Mouse (Mus musculus): ENCODE measurements around the gene Gpr65. TPM values are rescaled to one million over a fixed set of nuclear protein-coding genes. Genes with fewer than 3 reads are reported as not detected.

The Gpr65 gene
- polyA plus RNA-seq, 1 experiment from 2014 or later, result 4.4 TPM

DNA sequence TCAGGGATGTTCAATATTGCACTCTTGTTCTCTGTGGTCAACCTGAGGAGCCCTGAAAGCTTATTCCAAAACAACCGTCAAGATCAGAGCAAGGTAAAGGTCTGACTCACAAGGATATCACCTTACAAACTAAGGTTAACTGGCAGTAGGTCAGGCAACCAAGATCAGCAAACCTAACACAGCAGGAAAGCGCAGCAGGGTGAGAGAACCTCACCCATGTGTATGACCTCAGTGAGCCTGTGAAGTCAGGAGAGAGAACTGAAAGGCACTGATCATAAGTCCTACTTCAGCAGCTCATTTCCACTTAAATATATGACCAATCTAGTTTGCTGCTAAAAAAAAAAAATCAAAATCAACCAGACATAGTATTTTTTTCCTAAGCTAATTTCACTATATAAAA lies 16.0 kb upstream of the Gpr65 start:
- no peaks in the 10 kb centered on the region for H3K9me3 ChIP-seq (replicated peaks; ENCODE audit: control insufficient read depth, low read length)
- 56% methylated on average over 2 of the region's 2 CpGs for WGBS
- H3K27me3 ChIP-seq (ENCODE audit: control insufficient read depth, insufficient read depth, low read length), result no peaks in the 10 kb centered on the region
- no peaks in the 10 kb centered on the region for H3K36me3 ChIP-seq (ENCODE audit: control insufficient read depth, insufficient read depth, low read length)
- no peak overlapping the region for H3K27ac ChIP-seq (ENCODE audit: low read length)
- H3K9ac ChIP-seq (ENCODE audit: low read length), result no peak overlapping the region
- H3K4me2 ChIP-seq (ENCODE audit: low read depth, low read length), result no peak overlapping the region
- 0 out of 2 replicates have a peak, but pooled peaks cover under 1% of the 10 kb centered on the region for H3K4me1 ChIP-seq (ENCODE audit: control insufficient read depth, insufficient read depth, low read length)
- no peak overlapping the region for H3K4me3 ChIP-seq (replicated peaks; ENCODE audit: low read length)
- ATAC-seq (ENCODE audit: insufficient read depth, low FRiP score), result no peak

DNA sequence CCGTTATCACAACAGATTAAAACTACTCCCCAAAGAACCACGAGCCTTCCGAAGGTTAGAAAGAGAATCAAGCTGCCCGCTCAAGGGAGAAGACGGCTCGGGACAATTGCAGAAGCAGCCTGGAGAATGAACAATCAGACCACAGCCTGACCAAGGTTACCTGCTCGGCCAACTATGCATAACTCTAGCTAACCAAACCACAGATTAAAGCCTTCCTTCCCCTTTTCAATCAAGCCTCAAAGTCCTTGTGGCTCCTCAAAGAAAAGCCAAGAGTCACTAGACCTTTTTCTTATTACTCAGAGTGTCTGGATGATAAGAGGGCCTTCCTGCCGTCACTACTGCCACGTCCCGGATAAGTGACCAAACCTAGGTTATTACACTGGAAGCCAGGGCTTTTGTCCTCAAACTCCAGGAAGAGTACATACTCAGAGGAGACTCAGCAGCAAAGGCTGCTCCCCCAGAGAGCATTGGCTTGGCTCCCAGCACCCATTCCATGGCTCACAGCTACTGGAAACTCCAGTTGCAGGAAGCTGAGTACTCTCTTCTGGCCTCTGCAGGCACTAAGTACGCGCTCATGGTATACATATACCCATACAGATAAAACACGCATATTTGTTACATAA lies 13.0 kb upstream of the Gpr65 start:
- Histone ChIP-seq H3K4me1 (ENCODE audit: control insufficient read depth, insufficient read depth, low read length) (0 out of 2 replicates have a peak, but pooled peaks cover 5% of the 10 kb centered on the region), H3K9me3 (replicated peaks; ENCODE audit: control insufficient read depth, low read length) (no peaks in the 10 kb centered on the region), H3K36me3 (ENCODE audit: control insufficient read depth, insufficient read depth, low read length) (no peaks in the 10 kb centered on the region), H3K9ac (ENCODE audit: low read length) (no peak overlapping the region), H3K27ac (ENCODE audit: low read length) (no peak overlapping the region), H3K4me3 (replicated peaks; ENCODE audit: low read length) (no peak overlapping the region), H3K27me3 (ENCODE audit: control insufficient read depth, insufficient read depth, low read length) (no peaks in the 10 kb centered on the region), H3K4me2 (ENCODE audit: low read depth, low read length) (no peak overlapping the region)
- 89% methylated on average over 13 of the region's 13 CpGs for WGBS
- no peak for ATAC-seq (ENCODE audit: insufficient read depth, low FRiP score)

DNA sequence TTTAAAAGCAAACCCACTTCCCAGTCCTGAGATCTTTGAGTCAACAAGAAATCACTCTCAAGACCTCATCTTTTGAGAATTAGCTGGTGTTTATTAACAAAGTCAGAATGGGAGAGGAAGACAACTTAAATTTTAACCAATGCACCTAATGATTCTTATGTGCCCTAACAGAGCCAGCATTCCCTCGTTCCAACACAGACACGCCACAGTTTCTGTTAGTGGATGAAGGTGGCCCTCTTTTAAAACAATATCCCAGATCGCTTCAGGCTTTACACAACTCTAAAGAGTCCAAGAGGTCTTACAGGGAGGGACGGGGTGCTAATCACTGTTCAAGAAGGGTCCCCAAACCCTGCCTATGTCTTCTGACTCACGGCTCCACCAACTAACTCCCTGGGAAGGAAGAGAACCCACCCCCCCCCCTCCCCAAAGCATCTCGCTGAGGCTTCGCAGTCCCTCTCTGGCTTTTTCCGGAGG lies 10.0 kb upstream of the Gpr65 start:
- ATAC-seq (ENCODE audit: insufficient read depth, low FRiP score), result peak; percentile 14; the same call in 1 of the 2 replicates
- Histone ChIP-seq H3K27ac (ENCODE audit: low read length) (peak overlapping the region; percentile 92), H3K9me3 (replicated peaks; ENCODE audit: control insufficient read depth, low read length) (no peaks in the 10 kb centered on the region), H3K36me3 (ENCODE audit: control insufficient read depth, insufficient read depth, low read length) (no peaks in the 10 kb centered on the region), H3K27me3 (ENCODE audit: control insufficient read depth, insufficient read depth, low read length) (no peaks in the 10 kb centered on the region), H3K4me1 (ENCODE audit: control insufficient read depth, insufficient read depth, low read length) (0 out of 2 replicates have a peak, but pooled peaks cover 5% of the 10 kb centered on the region), H3K9ac (ENCODE audit: low read length) (peak overlapping the region; percentile 98), H3K4me2 (ENCODE audit: low read depth, low read length) (peak overlapping the region; percentile 77), H3K4me3 (replicated peaks; ENCODE audit: low read length) (peak overlapping the region; percentile 89)
- under 1% methylated on average over 8 of the region's 8 CpGs for WGBS

DNA sequence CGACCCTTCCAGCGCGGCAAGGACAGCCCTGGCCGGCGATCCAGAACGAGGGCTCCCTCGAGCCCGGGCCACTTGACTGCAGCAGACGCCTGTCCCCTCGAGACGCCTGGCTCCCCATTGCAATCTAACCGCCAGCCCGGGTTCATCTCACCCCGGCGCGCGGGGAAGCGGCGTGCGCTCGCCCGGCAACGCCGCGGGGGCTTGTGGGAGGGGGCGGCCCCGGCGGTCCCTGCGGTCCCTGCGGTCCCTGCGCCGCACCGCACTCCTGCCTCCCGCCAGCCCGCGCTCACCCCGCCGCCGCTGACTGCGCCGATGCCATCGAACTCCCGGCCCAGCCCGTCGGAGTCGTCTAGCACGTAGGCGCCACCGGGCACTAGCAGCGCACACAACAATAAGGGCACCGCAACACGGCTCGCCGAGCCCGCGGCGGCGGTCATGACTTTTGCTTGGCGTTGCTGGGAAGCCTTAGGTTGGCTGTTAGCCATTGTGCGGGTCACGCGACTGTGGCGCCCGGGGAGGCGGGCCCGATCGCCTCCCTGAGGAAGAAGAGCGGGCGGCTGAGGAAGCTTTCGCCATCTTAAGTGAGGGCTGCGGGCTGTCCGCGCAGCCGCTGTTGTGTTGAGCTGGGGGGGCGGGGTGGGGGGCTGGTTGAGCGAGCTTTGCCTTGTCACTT lies 9.5 kb upstream of the Gpr65 start, which contains the start of gene Galc:
Gene Galc (minus strand): TSS at position 615 of the 673 bp plus-strand sequence.
- Histone ChIP-seq H3K9me3 (replicated peaks; ENCODE audit: control insufficient read depth, low read length) (no peaks in the 10 kb centered on the region), H3K36me3 (ENCODE audit: control insufficient read depth, insufficient read depth, low read length) (no peaks in the 10 kb centered on the region), H3K27me3 (ENCODE audit: control insufficient read depth, insufficient read depth, low read length) (no peaks in the 10 kb centered on the region), H3K9ac (ENCODE audit: low read length) (peak within 1 kb of the TSS; percentile 98), H3K4me2 (ENCODE audit: low read depth, low read length) (peak within 1 kb of the TSS; percentile 77), H3K27ac (ENCODE audit: low read length) (peak within 1 kb of the TSS; percentile 92), H3K4me3 (replicated peaks; ENCODE audit: low read length) (peak within 1 kb of the TSS; percentile 89), H3K4me1 (ENCODE audit: control insufficient read depth, insufficient read depth, low read length) (0 out of 2 replicates have a peak, but pooled peaks cover 5% of the 10 kb centered on the region)
- peak; percentile 96 for ATAC-seq (ENCODE audit: insufficient read depth, low FRiP score)
- WGBS, result under 1% methylated on average over 76 of the region's 76 CpGs

DNA sequence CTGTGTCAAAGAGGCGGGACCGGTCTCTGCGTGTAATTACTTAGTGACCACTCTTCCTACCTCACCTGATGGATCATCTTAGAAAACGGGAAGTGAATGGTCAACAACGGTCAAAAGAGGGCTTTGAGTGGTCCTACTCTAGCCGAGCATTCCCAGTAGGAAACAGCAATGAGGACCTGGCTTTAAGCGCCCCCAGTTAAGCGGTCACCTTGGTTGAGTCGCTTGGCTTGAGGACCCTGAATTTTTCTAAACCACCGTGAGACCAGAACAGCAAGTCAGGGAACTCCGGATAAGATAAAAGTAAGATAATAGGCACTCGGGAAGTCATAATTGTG lies 8.9 kb upstream of the Gpr65 start:
- no peak for ATAC-seq (ENCODE audit: insufficient read depth, low FRiP score)
- Histone ChIP-seq H3K4me1 (ENCODE audit: control insufficient read depth, insufficient read depth, low read length) (0 out of 2 replicates have a peak, but pooled peaks cover 5% of the 10 kb centered on the region), H3K4me2 (ENCODE audit: low read depth, low read length) (peak overlapping the region; percentile 77), H3K9me3 (replicated peaks; ENCODE audit: control insufficient read depth, low read length) (no peaks in the 10 kb centered on the region), H3K36me3 (ENCODE audit: control insufficient read depth, insufficient read depth, low read length) (no peaks in the 10 kb centered on the region), H3K4me3 (replicated peaks; ENCODE audit: low read length) (peak overlapping the region; percentile 89), H3K27ac (ENCODE audit: low read length) (peak overlapping the region; percentile 92; the same call in 1 of the 2 replicates), H3K9ac (ENCODE audit: low read length) (peak overlapping the region; percentile 98), H3K27me3 (ENCODE audit: control insufficient read depth, insufficient read depth, low read length) (no peaks in the 10 kb centered on the region)
- WGBS, result 2% methylated on average over 12 of the region's 12 CpGs

DNA sequence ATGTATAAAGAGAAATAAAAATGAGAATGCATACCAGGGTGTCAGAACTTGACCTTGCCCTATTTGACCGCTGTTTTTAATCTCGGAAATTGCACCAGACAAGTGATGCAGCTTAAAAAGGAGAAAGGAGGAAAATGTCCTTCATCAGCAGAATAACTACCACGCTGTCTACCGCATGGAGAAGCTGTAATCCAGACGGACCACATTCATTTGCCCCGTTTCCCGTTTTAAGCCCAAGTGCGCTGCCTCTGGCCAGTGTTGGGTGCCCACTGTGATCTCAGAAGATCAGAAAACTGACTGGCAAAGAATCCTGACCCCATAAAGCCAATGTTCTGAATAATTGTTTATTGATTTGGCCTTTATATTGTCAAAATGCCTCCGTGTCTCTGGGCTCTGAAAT lies 2.7 kb upstream of the Gpr65 start:
- Histone ChIP-seq H3K9ac (ENCODE audit: low read length) (no peak overlapping the region), H3K27me3 (ENCODE audit: control insufficient read depth, insufficient read depth, low read length) (no peaks in the 10 kb centered on the region), H3K27ac (ENCODE audit: low read length) (no peak overlapping the region), H3K4me1 (ENCODE audit: control insufficient read depth, insufficient read depth, low read length) (no peaks in the 10 kb centered on the region), H3K4me2 (ENCODE audit: low read depth, low read length) (no peak overlapping the region), H3K4me3 (replicated peaks; ENCODE audit: low read length) (no peak overlapping the region), H3K9me3 (replicated peaks; ENCODE audit: control insufficient read depth, low read length) (no peaks in the 10 kb centered on the region), H3K36me3 (ENCODE audit: control insufficient read depth, insufficient read depth, low read length) (no peaks in the 10 kb centered on the region)
- ATAC-seq (ENCODE audit: insufficient read depth, low FRiP score), result no peak
- 80% methylated on average over 9 of the region's 9 CpGs for WGBS

DNA sequence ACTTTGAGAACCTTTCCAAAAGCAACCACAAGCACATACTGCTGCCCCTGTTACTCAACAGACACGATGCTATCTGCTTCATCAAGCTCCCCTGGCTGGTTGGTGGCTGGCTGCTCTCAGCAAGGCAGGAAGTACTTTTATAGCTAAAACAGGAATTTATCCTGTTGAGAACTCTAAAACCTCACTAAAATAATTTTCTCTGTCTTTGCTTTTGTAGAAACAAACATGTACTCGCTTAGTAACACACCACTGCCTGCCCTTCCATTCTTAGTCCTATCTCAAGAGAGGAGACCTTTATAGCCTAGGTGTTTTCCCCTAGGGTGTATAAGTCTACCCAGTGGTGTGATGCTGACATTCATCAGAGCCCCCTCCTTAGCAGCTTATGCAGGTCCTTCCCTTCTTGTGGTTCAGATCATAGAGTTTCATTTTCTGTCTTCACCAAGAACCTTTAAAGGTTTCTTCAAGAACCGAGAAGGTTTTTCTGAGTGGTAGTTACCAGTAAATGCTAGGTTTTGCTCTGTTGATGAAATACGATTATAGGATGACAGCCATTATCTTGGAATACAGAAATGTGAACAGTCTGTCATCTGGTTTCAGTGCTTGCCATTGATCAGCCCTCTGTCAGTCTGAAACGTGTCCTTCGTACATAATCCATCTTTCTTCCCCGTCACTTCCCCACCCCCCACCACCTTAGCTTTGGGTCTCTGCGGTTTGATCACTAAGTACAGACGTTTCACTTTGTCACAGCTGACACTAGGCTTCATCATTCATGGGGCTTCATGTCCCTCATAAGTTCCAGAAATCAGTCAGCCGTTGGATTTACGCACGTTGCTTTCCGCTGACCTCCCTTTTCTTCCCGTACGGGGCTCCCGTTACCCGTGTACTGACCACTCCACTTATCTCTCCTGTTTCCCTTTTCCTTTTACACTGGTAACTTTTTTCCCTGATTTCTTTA lies 1.6 kb downstream of the Gpr65 start:
- H3K4me2 ChIP-seq (ENCODE audit: low read depth, low read length), result peak overlapping the region; percentile 47
- no peaks in the 10 kb centered on the region for H3K36me3 ChIP-seq (ENCODE audit: control insufficient read depth, insufficient read depth, low read length)
- H3K27ac ChIP-seq (ENCODE audit: low read length), result no peak overlapping the region
- peaks cover 2% of the 10 kb centered on the region; the same call in 1 of the 2 replicates for H3K4me1 ChIP-seq (ENCODE audit: control insufficient read depth, insufficient read depth, low read length)
- H3K9me3 ChIP-seq (replicated peaks; ENCODE audit: control insufficient read depth, low read length), result no peaks in the 10 kb centered on the region
- WGBS, result 43% methylated on average over 17 of the region's 17 CpGs
- H3K9ac ChIP-seq (ENCODE audit: low read length), result 0 out of 2 replicates have a peak overlapping the region, but pooled peaks have one; percentile 16
- no peak for ATAC-seq (ENCODE audit: insufficient read depth, low FRiP score)
- no peaks in the 10 kb centered on the region for H3K27me3 ChIP-seq (ENCODE audit: control insufficient read depth, insufficient read depth, low read length)
- peak overlapping the region; percentile 19 for H3K4me3 ChIP-seq (replicated peaks; ENCODE audit: low read length)

DNA sequence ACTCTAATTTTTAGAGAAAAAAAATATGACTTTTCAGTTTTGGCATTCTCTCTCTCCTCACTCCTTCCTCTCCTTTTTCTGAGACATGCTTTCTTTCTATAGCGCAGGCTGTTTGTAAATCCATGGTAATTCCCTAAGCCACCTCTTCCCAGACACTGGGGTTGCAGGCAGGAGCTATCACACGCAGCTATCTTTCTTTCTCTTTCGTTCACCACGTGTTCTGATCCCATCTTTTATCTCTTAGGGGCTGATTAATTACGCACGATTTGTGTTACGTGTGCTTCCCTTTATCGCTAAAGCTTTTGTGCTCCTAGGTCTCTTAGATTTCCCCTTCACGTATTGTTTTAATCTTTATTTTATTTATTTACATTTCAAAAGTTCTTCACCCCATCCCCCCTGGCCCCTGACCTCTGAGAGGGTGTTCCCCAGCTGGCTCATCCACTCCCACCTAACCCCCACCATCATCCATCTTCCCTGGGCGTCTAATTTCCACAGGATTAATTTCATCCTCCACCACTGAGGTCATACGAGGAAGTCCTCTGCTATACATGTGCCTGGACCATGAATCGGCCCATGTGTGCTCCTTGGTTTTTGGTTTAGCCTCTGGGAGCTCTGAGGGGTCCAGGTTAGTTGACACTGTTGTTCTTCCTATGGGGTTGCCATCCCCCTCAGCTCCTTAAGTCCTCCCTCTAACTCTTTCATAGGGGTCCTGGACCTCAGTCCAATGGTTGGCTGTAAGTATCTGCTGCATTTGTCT lies 2.6 kb downstream of the Gpr65 start:
- 26% methylated on average over 12 of the region's 12 CpGs for WGBS
- peak overlapping the region; percentile 19 for H3K4me3 ChIP-seq (replicated peaks; ENCODE audit: low read length)

More for the DNA sequence above, 2.6 kb downstream of the Gpr65 start:
- H3K9me3 ChIP-seq (replicated peaks; ENCODE audit: control insufficient read depth, low read length), result no peaks in the 10 kb centered on the region
- H3K27me3 ChIP-seq (ENCODE audit: control insufficient read depth, insufficient read depth, low read length), result no peaks in the 10 kb centered on the region
- peaks cover 2% of the 10 kb centered on the region; the same call in 1 of the 2 replicates for H3K4me1 ChIP-seq (ENCODE audit: control insufficient read depth, insufficient read depth, low read length)
- H3K4me2 ChIP-seq (ENCODE audit: low read depth, low read length), result peak overlapping the region; percentile 47
- H3K27ac ChIP-seq (ENCODE audit: low read length), result no peak overlapping the region
- ATAC-seq (ENCODE audit: insufficient read depth, low FRiP score), result 0 out of 2 replicates have a peak, but pooled peaks have one; percentile 21
- no peak overlapping the region for H3K9ac ChIP-seq (ENCODE audit: low read length)
- no peaks in the 10 kb centered on the region for H3K36me3 ChIP-seq (ENCODE audit: control insufficient read depth, insufficient read depth, low read length)
